Mouse (Mus musculus) lung, embryonic 14.5 days (tissue): ENCODE results near the gene Klf8. TPM values are rescaled to one million over a fixed set of nuclear protein-coding genes. Genes with fewer than 3 reads are reported as not detected.
A peak's percentile ranks its signal among the peaks of the same experiment; 100 is the strongest.

ENCODE experiments used
- ATAC-seq: fragments of 200-750 bp; cut with Nextera tagmentation; 2 replicates; pipeline ENCODE4 v1.8.0; 2017; ENCODE audit warnings: mild to moderate bottlenecking, moderate TSS enrichment, moderate library complexity; ENCODE audit not compliant: insufficient read depth
- DNase-seq: peaks from one replicate; pipeline ENCODE4 v3.0.0-alpha.2; 2015
- H3K27ac ChIP-seq: fragments of 300-500 bp; sonication (generic); 2 replicates; pipeline ENCODE4 v1.5.1; 2014; ENCODE audit warnings: low read depth, mild to moderate bottlenecking, moderate library complexity
- H3K27me3 ChIP-seq: fragments of 300-500 bp; sonication (generic); 2 replicates; pipeline ENCODE4 v1.6.1; 2014; ENCODE audit warnings: low read length, control low read depth; ENCODE audit not compliant: insufficient read depth
- H3K36me3 ChIP-seq: fragments of 300-500 bp; sonication (generic); 2 replicates; pipeline ENCODE4 v1.6.1; 2014; ENCODE audit warnings: control low read depth; ENCODE audit not compliant: insufficient read depth
- H3K4me1 ChIP-seq: fragments of 300-500 bp; sonication (generic); 2 replicates; pipeline ENCODE4 v1.6.1; 2014; ENCODE audit warnings: antibody characterized with exemption, control low read depth; ENCODE audit not compliant: insufficient read depth
- H3K4me2 ChIP-seq: fragments of 300-500 bp; sonication (generic); 2 replicates; pipeline ENCODE4 v1.6.1; 2014; ENCODE audit warnings: mild to moderate bottlenecking
- H3K4me3 ChIP-seq: fragments of 300-500 bp; sonication (generic); 2 replicates; pipeline ENCODE4 v1.5.1; 2014; ENCODE audit warnings: low read depth, low read length
- H3K9ac ChIP-seq: fragments of 300-500 bp; sonication (generic); 2 replicates; pipeline ENCODE4 v1.6.1; 2014
- H3K9me3 ChIP-seq: fragments of 300-500 bp; sonication (generic); 2 replicates; pipeline ENCODE4 v1.6.1; 2016; ENCODE audit warnings: low read depth, low read length, control low read depth
- CTCF ChIP-seq: IDR thresholded peaks from 2 replicates; pipeline ENCODE4 v1.5.1; 2016; ENCODE audit warnings: antibody characterized with exemption, low read depth
- WGBS: fragments of 180-500 bp; shearing (Covaris S2); extraction: QIAGEN DNeasy Blood & Tissue Kit; methylation state at CpG from one replicate; pipeline ENCODE4 v1.1.7; 2014; 5-methylcytosine and 5-hydroxymethylcytosine counted together
- polyA plus RNA-seq: library from polyadenylated mRNA; unstranded; fragments of >200 nt; fragmentation: Nextera tagmentation; extraction: Ambion mirVana; gene quantifications from 2 replicates; pipeline ENCODE4 v1.2.1, GENCODE M21; 2014

Klf8 gene
- polyA plus RNA-seq, 1 experiment from 2014 or later, result 1.3 TPM

DNA sequence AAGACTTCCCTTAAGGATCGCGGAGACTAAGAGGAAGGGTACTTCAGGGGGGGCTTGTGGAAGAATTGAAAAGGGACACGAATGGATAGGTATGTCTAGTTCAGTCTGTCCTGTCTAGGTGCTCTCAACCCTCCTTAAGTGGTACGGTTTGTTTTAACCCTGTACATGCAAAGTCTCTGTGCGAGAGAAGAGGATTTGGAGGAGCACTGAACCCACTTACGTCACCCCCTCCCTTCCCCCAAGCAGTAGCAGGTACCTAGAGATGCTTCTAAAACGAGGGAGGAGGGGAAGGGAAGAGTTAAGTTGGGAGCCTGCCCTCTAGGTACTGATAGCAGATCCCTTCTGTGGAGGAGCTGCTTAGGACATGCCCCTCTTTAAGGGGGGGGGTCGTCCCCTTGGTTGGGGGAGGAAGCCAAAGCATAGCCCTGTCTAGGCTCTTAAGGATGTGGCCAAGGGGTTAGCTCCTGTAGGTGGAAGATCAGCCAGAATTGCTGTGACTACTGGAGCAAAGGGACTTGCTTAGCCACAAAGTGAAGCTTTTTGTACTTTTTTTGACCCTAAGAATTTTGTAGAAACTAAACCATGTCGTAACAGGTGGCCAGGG lies 123.5 kb downstream of the Klf8 start:
- H3K4me3 ChIP-seq, result peak overlapping the region; percentile 37
- peak overlapping the region; percentile 66 for H3K4me2 ChIP-seq
- no peaks in the 10 kb centered on the region for H3K4me1 ChIP-seq
- H3K27ac ChIP-seq, result no peak overlapping the region
- no peaks in the 10 kb centered on the region for H3K36me3 ChIP-seq
- H3K9me3 ChIP-seq, result no peaks in the 10 kb centered on the region
- no peak for ATAC-seq
- 17% methylated on average over 8 of the region's 9 CpGs for WGBS
- no peak for DNase-seq
- 0 out of 2 replicates have a peak overlapping the region, but pooled peaks have one; percentile 44 for H3K9ac ChIP-seq
- TF ChIP-seq CTCF, result no peak
- H3K27me3 ChIP-seq, result no peaks in the 10 kb centered on the region

GRCm38 (mm10) chrX:153366754-153367153 lies 129.5 kb downstream of the Klf8 start:
- 30% methylated on average over 5 of the region's 5 CpGs for WGBS
- no peak overlapping the region for H3K4me3 ChIP-seq
- peak; percentile 66 for TF ChIP-seq CTCF
- H3K9me3 ChIP-seq, result no peaks in the 10 kb centered on the region
- no peak overlapping the region for H3K4me2 ChIP-seq
- DNase-seq (peak; percentile 74), ATAC-seq (peak; percentile 56; the same call in 1 of the 2 replicates)
- H3K9ac ChIP-seq, result no peak overlapping the region
- H3K27me3 ChIP-seq, result no peaks in the 10 kb centered on the region
- no peaks in the 10 kb centered on the region for H3K4me1 ChIP-seq
- no peak overlapping the region for H3K27ac ChIP-seq
- H3K36me3 ChIP-seq, result no peaks in the 10 kb centered on the region

- H3K9me3 ChIP-seq, result no peaks in the 10 kb centered on the region
- ATAC-seq, result no peak
- no peak overlapping the region for H3K4me3 ChIP-seq
- no peak overlapping the region for H3K4me2 ChIP-seq
- no peaks in the 10 kb centered on the region for H3K27me3 ChIP-seq
- no peaks in the 10 kb centered on the region for H3K4me1 ChIP-seq
- no peak overlapping the region for H3K9ac ChIP-seq
- H3K36me3 ChIP-seq, result no peaks in the 10 kb centered on the region
- no peak overlapping the region for H3K27ac ChIP-seq
- WGBS, result 27% methylated on average over 8 of the region's 8 CpGs
- DNase-seq, result peak; percentile 33
- peak; percentile 37; the same call in 1 of the 2 replicates for TF ChIP-seq CTCF
Measured at GRCm38 (mm10) chrX:153369780-153370179, 132.5 kb downstream of the Klf8 start.

DNA sequence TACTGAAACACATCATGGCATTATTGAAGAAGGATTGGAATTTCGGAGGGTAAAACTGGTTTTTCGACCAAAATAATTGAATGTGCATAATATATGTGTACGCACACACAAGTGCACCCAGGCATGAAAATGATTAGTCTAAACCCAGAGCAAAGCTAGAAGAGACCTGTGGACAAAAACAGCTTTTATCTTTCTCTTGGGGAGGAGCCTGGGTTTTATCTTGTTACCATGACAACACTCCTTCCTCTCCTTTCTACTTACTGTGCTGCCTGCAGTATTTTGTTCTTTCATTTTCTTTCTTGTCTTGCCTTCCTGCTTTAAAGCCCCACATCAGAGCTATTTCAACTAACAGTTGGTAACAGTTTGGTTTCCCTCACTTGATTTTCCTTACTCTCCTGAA lies 137.8 kb downstream of the Klf8 start:
- H3K36me3 ChIP-seq, result no peaks in the 10 kb centered on the region
- WGBS, result 69% methylated on average over 3 of the region's 3 CpGs

DNA sequence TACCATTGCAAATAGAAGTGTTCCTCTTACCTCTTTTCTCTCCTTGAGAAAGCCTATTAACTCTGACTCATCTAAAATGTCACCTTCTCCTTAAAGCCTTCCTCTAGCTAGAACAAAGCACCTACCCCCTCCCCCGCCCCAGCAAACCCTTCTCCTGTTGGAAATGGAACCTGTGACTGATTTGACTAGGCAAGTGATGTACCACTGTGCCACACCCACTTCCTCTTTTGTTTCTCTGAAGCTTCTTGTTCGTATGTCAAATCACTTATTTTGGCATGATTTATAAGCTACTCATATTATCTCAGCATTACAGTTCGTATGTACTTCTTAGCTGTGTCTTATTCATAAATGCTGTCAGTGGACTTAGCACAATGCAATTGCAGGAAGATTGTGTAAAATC lies 144.5 kb downstream of the Klf8 start:
- H3K27me3 ChIP-seq, result no peaks in the 10 kb centered on the region
- ATAC-seq, result no peak
- no peak for TF ChIP-seq CTCF
- no peaks in the 10 kb centered on the region for H3K9me3 ChIP-seq
- 47% methylated on average over 3 of the region's 3 CpGs for WGBS
- H3K4me3 ChIP-seq, result no peak overlapping the region
- H3K4me2 ChIP-seq, result no peak overlapping the region
- H3K4me1 ChIP-seq, result no peaks in the 10 kb centered on the region
- no peak overlapping the region for H3K9ac ChIP-seq
- no peaks in the 10 kb centered on the region for H3K36me3 ChIP-seq
- H3K27ac ChIP-seq, result no peak overlapping the region
- no peak for DNase-seq

More for the DNA sequence above, 137.8 kb downstream of the Klf8 start:
- H3K9ac ChIP-seq, result no peak overlapping the region
- ATAC-seq (no peak), DNase-seq (peak; percentile 2)
- no peak overlapping the region for H3K27ac ChIP-seq
- no peak overlapping the region for H3K4me3 ChIP-seq
- no peak for TF ChIP-seq CTCF
- no peaks in the 10 kb centered on the region for H3K27me3 ChIP-seq
- H3K4me2 ChIP-seq, result no peak overlapping the region
- H3K4me1 ChIP-seq, result no peaks in the 10 kb centered on the region
- H3K9me3 ChIP-seq, result no peaks in the 10 kb centered on the region

DNA sequence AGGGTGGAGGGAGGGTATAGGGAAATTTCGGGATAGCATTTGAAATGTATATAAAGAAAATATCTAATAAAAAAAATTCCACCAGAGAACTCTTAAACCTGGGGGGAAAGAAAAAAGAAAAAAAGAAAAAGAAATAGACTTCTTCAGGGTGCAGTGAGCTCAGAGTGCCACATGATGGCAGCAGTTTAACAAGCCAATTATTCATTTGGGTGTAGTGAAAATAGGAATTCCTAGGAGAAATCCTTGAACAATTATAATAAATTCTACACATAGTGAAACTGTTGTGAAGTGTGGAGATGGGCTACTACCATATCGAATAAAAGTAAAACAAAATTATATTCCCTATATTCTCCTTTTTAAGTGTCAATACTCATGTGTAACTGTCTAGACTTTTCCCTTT lies 152.0 kb downstream of the Klf8 start:
- no peaks in the 10 kb centered on the region for H3K36me3 ChIP-seq
- H3K4me3 ChIP-seq, result no peak overlapping the region
- 32% methylated on average over 2 of the region's 2 CpGs for WGBS
- H3K27ac ChIP-seq, result no peak overlapping the region
- H3K9me3 ChIP-seq, result no peaks in the 10 kb centered on the region
- peak; percentile 63 for DNase-seq
- TF ChIP-seq CTCF, result peak; percentile 53
- H3K9ac ChIP-seq, result no peak overlapping the region
- no peak for ATAC-seq
- no peak overlapping the region for H3K4me2 ChIP-seq
- no peaks in the 10 kb centered on the region for H3K4me1 ChIP-seq
- H3K27me3 ChIP-seq, result no peaks in the 10 kb centered on the region

DNA sequence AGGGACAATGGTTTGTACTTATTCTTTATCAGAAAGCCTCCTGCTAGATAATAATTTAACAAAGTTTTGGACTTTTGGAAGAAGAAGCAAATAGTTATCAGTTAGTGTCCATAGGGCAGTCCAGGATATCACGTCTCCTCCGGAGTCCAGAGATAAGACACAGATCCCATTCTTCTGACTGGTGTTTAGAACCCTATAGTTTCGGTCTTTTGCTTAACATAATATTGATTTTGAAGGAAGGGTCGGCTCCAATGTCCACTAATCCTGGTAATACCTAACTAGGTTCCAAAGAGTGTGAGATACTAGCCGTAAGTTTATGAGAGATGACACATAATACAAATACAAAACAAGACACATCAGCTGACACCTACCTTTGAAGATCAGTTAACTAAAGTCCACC lies 179.8 kb downstream of the Klf8 start:
- TF ChIP-seq CTCF, result no peak

More for the DNA sequence above, 179.8 kb downstream of the Klf8 start:
- no peak overlapping the region for H3K9ac ChIP-seq
- no peaks in the 10 kb centered on the region for H3K4me1 ChIP-seq
- no peak for ATAC-seq
- DNase-seq, result no peak
- H3K4me3 ChIP-seq, result no peak overlapping the region
- no peaks in the 10 kb centered on the region for H3K27me3 ChIP-seq
- 52% methylated on average over 5 of the region's 5 CpGs for WGBS
- H3K9me3 ChIP-seq, result no peaks in the 10 kb centered on the region
- H3K27ac ChIP-seq, result no peak overlapping the region
- no peak overlapping the region for H3K4me2 ChIP-seq
- no peaks in the 10 kb centered on the region for H3K36me3 ChIP-seq
